Mouse (Mus musculus) heart, postnatal 0 days (tissue): ENCODE measurements around the gene Myh7b. TPM values are rescaled to one million over a fixed set of nuclear protein-coding genes. Genes with fewer than 3 reads are reported as not detected.

Experiments
- ATAC-seq: fragments of 200-750 bp; cut with Nextera tagmentation; 2 replicates; pipeline ENCODE4 v1.8.0; 2017; ENCODE audit warnings: low read depth, moderate number of reproducible peaks, moderate library complexity; ENCODE audit not compliant: insufficient read depth
- DNase-seq: peaks from one replicate; pipeline ENCODE4 v3.0.0-alpha.2; 2016; ENCODE audit warnings: low spot score
- H3K27ac ChIP-seq: fragments of 300-500 bp; sonication (generic); 2 replicates; pipeline ENCODE4 v1.5.1; 2014; ENCODE audit warnings: low read depth, mild to moderate bottlenecking
- H3K27me3 ChIP-seq: fragments of 300-500 bp; sonication (generic); 2 replicates; pipeline ENCODE4 v1.6.1; 2014; ENCODE audit warnings: low read length, mixed read lengths; ENCODE audit not compliant: control insufficient read depth, insufficient read depth
- H3K36me3 ChIP-seq: fragments of 300-500 bp; sonication (generic); replicated peaks from 2 replicates; pipeline ENCODE4 v1.6.1; 2014; ENCODE audit warnings: low read length, mixed read lengths; ENCODE audit not compliant: control insufficient read depth, insufficient read depth
- H3K4me1 ChIP-seq: fragments of 300-500 bp; sonication (generic); 2 replicates; pipeline ENCODE4 v1.6.1; 2014; ENCODE audit warnings: antibody characterized with exemption; ENCODE audit not compliant: control insufficient read depth, insufficient read depth
- H3K4me2 ChIP-seq: fragments of 300-500 bp; sonication (generic); 2 replicates; pipeline ENCODE4 v1.6.1; 2014; ENCODE audit warnings: low read depth, mild to moderate bottlenecking, low read length, moderate library complexity
- H3K4me3 ChIP-seq: fragments of 300-500 bp; sonication (generic); 2 replicates; pipeline ENCODE4 v1.5.1; 2014; ENCODE audit warnings: low read depth, low read length
- H3K9ac ChIP-seq: fragments of 300-500 bp; sonication (generic); replicated peaks from 2 replicates; pipeline ENCODE4 v1.6.1; 2014; ENCODE audit warnings: low read depth, low read length, mixed read lengths
- H3K9me3 ChIP-seq: fragments of 300-500 bp; sonication (generic); replicated peaks from 2 replicates; pipeline ENCODE4 v1.6.1; 2016; ENCODE audit warnings: low read length; ENCODE audit not compliant: control insufficient read depth
- CTCF ChIP-seq: IDR thresholded peaks from 2 replicates; pipeline ENCODE4 v1.5.1; 2016; ENCODE audit warnings: antibody characterized with exemption, control low read depth, low read depth
- EP300 ChIP-seq: IDR thresholded peaks from 2 replicates; pipeline ENCODE4 v1.6.1; 2016; ENCODE audit warnings: antibody characterized with exemption, low read depth
- WGBS: fragments of 180-500 bp; shearing (Covaris S2); extraction: QIAGEN DNeasy Blood & Tissue Kit; methylation state at CpG from one replicate; pipeline ENCODE4 v1.1.7; 2014; 5-methylcytosine and 5-hydroxymethylcytosine counted together
- polyA plus RNA-seq: library from polyadenylated mRNA; unstranded; fragments of >200 nt; fragmentation: Nextera tagmentation; extraction: Ambion mirVana; gene quantifications from 2 replicates; pipeline ENCODE4 v1.2.1, GENCODE M21; 2015
- total RNA-seq: library from RNA; depleted of rRNA; stranded (reverse); fragments of >200 nt; gene quantifications from 2 replicates; pipeline ENCODE4 v1.2.3, GENCODE M21; 2014; ENCODE audit warnings: low replicate concordance

Myh7b gene
- total and polyA plus RNA-seq, 2 experiments from 2014 or later = 12.5 to 48.4 TPM

DNA sequence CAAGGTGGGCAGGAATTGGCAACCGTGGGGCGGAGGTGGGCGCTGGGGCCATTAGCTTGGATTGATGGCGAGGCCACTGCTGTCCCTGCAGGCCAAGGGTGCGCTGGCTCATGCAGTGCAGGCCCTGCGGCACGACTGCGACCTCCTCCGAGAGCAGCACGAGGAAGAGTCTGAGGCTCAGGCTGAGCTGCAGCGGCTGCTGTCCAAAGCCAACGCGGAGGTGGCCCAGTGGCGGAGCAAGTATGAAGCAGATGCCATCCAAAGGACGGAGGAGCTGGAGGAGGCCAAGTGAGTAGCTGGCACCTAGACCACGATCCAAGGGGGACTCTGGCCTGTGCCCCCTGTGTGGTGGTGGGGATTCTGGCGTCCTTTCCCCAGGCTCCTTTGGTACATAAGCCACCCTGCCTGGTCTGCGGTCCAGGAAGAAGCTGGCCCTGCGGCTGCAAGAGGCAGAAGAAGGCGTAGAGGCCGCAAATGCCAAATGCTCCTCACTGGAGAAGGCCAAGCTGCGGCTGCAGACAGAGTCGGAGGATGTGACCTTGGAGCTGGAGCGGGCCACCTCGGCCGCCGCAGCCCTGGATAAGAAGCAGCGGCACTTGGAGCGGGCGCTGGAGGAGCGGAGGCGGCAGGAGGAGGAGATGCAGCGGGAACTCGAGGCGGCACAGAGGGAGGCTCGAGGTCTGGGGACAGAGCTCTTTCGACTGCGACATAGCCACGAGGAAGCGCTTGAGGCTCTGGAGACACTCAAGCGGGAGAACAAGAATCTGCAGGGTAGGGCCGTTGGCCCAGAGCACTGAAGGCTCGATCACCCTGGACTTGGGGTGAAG, 19.8 kb downstream of the Myh7b start:
- Histone ChIP-seq H3K27me3 (no peaks in the 10 kb centered on the region), H3K27ac (no peak overlapping the region), H3K9ac (no peak overlapping the region), H3K9me3 (no peaks in the 10 kb centered on the region), H3K4me2 (no peak overlapping the region), H3K4me1 (no peaks in the 10 kb centered on the region), H3K36me3 (peaks cover 89% of the 10 kb centered on the region), H3K4me3 (no peak overlapping the region)
- TF ChIP-seq EP300 (no peak), CTCF (no peak)
- DNase-seq = no peak
- no peak for ATAC-seq
- 42% methylated on average over 43 of the region's 43 CpGs for WGBS

DNA sequence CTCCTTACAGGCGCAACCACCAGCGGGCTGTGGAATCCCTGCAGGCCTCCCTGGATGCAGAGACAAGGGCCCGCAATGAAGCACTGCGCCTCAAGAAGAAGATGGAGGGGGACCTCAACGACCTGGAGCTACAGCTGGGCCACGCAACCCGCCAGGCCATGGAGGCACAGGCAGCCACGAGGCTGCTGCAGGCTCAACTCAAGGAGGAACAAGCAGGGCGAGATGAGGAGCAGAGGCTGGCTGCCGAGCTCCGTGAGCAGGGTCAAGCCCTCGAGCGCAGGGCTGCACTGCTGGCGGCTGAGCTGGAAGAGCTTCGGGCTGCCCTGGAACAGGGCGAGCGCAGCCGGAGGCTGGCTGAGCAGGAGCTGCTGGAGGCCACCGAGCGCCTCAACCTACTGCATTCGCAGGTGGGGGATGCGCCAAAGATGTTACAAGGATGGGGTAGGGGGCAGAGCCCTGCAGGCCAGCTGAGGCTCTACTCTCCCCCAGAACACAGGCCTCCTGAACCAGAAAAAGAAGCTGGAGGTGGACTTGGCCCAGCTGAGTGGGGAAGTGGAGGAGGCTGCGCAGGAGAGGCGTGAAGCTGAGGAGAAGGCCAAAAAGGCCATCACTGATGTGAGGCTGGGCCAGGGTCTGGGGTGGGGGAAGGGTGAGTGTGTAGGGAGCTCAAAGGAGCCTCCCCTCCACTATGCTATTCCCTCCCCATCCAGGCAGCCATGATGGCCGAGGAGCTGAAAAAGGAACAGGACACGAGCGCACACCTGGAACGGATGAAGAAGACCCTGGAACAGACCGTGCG, 21.3 kb downstream of the Myh7b start:
- H3K4me2 ChIP-seq = no peak overlapping the region
- TF ChIP-seq EP300 (no peak), CTCF (no peak)
- no peaks in the 10 kb centered on the region for H3K4me1 ChIP-seq
- no peak for DNase-seq
- ATAC-seq = no peak
- 76% methylated on average over 30 of the region's 30 CpGs for WGBS
- no peak overlapping the region for H3K27ac ChIP-seq
- no peaks in the 10 kb centered on the region for H3K27me3 ChIP-seq
- H3K4me3 ChIP-seq = no peak overlapping the region
- no peaks in the 10 kb centered on the region for H3K9me3 ChIP-seq
- H3K9ac ChIP-seq = no peak overlapping the region
- H3K36me3 ChIP-seq = peaks cover 92% of the 10 kb centered on the region

DNA sequence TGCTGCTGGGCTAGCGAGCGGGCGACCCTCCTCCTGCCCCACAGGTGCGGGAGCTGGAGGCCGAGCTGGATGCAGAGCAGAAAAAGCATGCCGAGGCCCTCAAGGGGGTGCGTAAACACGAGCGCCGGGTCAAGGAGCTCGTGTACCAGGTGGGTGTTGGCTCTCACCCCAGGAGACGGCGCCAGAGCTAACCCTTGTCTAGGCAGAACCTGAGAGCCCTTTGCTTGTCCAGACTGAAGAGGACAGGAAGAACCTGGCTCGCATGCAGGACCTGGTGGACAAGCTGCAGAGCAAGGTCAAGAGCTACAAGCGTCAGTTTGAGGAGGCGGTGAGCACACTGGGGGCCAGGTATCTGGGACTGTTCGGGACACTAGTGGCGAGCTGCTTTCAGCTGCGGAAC, 22.1 kb downstream of the Myh7b start:
- no peaks in the 10 kb centered on the region for H3K9me3 ChIP-seq
- no peak overlapping the region for H3K4me2 ChIP-seq
- H3K9ac ChIP-seq = no peak overlapping the region
- H3K36me3 ChIP-seq = peaks cover 92% of the 10 kb centered on the region
- H3K27ac ChIP-seq = no peak overlapping the region
- DNase-seq (no peak), ATAC-seq (no peak)
- no peak overlapping the region for H3K4me3 ChIP-seq
- H3K27me3 ChIP-seq = no peaks in the 10 kb centered on the region
- WGBS = 62% methylated on average over 19 of the region's 19 CpGs
- H3K4me1 ChIP-seq = no peaks in the 10 kb centered on the region
- TF ChIP-seq CTCF (no peak), EP300 (no peak)

DNA sequence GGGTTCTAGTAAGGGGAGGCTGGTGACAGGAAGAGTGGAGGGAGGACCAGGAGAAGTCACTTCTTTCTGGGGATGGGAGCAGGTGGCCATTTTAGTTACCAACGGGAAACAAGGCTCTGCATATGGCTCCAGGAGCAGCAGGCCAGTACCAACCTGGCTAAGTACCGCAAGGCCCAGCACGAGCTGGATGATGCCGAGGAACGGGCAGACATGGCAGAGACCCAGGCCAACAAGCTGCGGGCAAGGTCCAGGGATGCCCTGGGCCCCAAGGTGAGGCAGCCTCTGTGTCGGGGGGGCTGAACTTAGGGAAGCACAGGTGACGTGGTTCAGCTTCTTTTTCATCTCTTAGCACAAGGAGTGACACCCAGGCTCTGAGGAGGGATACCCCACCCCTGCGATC, 22.7 kb downstream of the Myh7b start:
- H3K4me2 ChIP-seq = no peak overlapping the region
- H3K27ac ChIP-seq = peak overlapping the region; percentile 65; the same call in 1 of the 2 replicates
- H3K27me3 ChIP-seq = no peaks in the 10 kb centered on the region
- WGBS = 85% methylated on average over 9 of the region's 9 CpGs
- no peaks in the 10 kb centered on the region for H3K9me3 ChIP-seq
- no peak for DNase-seq
- no peak overlapping the region for H3K4me3 ChIP-seq
- H3K36me3 ChIP-seq = peaks cover 91% of the 10 kb centered on the region
- H3K9ac ChIP-seq = no peak overlapping the region
- no peak for TF ChIP-seq CTCF
- no peak for TF ChIP-seq EP300
- H3K4me1 ChIP-seq = no peaks in the 10 kb centered on the region
- ATAC-seq = no peak

DNA sequence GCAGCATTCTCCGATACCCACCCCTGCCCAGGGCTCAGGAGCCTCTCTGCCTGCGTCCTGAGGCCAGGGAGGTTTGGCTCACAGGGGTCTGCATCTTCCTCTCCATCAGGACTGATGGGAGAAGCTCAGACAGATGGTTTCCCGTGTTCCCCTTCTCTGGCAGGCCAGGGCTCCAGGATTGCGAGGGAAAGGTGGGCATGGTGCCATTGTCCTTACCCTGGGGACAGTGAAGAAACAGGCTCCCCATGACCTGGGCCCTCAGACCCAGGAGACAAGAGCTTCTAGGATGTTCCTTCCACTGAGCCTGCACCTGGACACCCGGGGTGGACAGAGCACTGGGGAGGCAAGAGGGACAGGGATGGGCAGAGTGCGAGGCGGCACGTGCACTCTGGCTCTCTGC, 23.6 kb downstream of the Myh7b start:
- Histone ChIP-seq H3K4me2 (no peak overlapping the region), H3K4me1 (no peaks in the 10 kb centered on the region), H3K9me3 (no peaks in the 10 kb centered on the region), H3K27ac (peak overlapping the region; percentile 65), H3K27me3 (no peaks in the 10 kb centered on the region), H3K9ac (no peak overlapping the region), H3K4me3 (no peak overlapping the region), H3K36me3 (peaks cover 89% of the 10 kb centered on the region)
- no peak for ATAC-seq
- no peak for DNase-seq
- 55% methylated on average over 8 of the region's 8 CpGs for whole genome bisulfite sequencing
- no peak for TF ChIP-seq EP300
- TF ChIP-seq CTCF = no peak
